Mouse (Mus musculus) inflammation-experienced regulatory T-cells, adult 6 months (primary cell): ENCODE results near the gene Tnni1. TPM values are rescaled to one million over a fixed set of nuclear protein-coding genes. Genes with fewer than 3 reads are reported as not detected.

Experiments
- ATAC-seq: one replicate; pipeline ENCODE4 v1.8.0; 2017
- polyA plus RNA-seq, 3 experiments: library from polyadenylated mRNA; unstranded; fragments of 100-300 nt; shearing (Covaris generic); gene quantifications; one replicate each; pipeline ENCODE4 v1.2.1; 2017

Gene Tnni1
- polyA plus RNA-seq, 3 experiments from 2014 or later: not detected

DNA sequence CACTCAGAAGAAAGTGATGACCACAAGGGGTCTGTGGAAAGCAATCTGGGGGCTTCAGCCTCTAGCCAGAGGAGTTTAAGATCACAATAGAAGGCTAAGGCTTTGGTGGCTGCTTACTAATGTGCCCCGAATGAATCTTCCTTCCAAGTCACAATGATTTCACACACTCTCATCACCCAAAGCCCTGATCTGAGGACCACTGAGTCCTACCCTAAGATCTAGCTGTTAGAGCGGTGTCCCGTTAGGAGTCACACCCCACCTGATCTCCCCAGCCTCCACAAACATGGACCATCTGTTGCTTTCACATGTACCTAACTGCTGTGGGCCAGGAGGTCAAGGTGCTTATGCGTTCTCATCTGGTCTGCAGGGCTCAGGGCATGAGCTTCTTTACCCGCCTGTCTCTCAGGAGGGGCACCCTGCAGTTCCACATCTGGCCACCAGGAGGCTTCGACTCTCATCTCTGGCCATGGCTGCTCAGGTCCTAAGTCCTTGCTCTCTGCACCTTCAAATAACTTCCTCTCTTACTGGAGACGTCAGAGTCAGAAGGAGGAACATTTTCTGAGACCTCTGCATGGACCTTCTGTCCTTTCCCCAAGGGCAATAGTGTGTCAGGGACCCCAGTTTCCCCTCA is 31.9 kb downstream of the Tnni1 start:
- ATAC-seq: peak; percentile 60

DNA sequence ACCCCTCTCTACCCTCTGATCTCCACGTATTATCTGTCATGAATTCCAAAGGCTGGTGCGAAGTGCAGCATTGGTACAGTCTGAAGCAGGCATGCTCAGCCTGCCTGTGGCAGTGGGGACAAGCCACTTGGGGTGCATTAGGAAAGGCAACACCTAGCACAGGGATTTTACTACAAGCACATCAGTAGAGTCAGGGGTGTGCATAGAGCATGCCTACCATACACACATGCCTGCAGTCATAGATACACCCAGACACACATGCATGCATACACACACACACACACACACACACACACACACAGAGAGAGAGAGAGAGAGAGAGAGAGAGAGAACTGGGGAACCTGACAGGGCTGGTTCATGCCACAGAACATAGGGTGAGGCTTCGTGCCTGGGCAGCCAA is 33.0 kb downstream of the Tnni1 start:
- ATAC-seq: no peak

DNA sequence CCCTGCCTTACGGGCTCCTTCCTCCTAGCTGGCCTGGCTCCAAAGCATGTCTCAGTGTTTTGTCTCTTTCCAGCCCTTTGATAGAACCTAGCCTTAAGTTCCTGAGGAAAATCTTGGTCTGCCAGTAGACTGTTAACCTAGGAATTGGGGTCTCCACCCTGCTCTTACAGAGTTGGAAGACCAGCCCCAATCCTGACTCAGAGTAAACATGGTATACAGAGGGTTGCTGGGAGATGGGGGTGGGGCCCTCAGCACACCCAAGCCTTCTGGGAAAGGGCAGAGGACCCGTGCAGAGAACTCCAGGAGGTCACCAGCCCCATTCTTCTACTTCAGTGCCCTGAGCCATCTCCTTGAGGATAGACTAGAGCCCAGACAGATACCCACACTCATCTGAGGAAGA is 33.4 kb downstream of the Tnni1 start:
- ATAC-seq: no peak

DNA sequence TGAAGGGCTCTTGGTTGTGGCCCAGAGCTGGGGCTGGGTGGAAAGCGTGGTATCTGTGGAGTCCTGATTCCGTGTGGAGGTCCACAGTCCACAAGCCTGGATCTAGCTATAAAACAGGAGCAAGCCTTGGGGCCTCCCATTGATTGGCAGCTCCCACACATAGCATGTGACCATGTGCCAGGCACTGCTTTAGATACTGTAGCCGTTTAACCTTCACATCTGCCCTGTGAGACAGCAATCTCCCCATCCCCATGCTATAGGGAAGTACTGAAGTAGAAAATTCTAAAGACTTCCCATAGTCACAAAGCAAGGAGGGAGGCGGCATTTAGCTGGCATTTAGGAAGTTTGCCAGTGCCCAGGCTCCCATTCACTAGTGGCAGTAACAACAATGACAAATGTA is 33.8 kb downstream of the Tnni1 start:
- no peak for ATAC-seq

DNA sequence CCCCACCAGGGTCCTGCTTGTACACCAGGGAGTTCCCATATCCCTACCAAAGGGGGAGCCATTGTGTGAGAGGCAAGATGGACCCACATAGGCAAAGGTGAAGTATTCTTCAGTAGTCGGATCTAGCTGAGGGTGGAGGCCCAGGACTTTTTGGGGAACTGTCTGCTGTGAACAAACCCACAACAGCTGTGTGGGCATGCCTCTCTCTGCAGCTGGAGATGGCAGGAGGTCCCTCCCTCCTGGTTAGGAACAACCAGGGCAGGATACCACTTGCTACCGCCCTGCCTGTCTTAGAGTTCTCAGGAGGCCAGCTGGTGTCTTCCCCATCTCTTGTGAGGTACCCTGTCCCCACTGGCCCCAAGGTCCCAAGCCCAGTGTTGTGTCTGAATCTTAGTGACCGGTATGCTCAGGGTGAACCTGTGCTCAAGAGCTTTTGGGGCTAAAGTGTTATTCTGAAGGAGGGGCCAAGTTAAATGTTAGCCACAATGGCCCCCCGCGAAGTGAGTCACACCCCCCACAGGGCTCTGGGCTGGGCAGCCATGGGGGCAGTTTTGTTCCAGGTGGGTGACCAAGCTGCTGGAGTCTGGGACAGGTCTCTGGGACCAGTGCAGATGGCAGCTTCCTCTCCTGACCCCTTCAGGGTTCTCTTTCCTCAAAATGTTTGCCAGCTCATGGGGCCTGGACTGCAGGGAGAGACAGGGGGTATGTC is 34.6 kb downstream of the Tnni1 start:
- no peak for ATAC-seq

DNA sequence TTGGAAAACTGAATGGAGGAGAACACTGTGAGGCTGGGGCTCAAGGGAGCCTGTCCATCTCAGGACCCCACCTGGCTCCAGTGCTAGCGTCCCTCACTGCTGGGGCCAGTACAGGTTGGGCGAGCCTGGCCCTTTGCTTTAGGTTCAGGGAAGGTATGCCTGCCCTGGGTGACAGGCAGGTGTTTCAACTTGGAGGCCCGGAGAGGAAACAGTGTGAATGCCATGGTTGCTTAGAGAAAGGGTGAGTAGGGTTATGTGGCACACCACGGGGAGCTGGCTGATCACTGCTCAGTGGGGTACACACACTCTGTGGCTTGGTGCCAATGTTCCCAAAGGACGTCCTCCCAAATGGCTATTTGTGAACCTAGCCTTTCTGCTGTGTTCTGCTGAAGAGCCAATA is 35.3 kb downstream of the Tnni1 start:
- ATAC-seq: no peak

DNA sequence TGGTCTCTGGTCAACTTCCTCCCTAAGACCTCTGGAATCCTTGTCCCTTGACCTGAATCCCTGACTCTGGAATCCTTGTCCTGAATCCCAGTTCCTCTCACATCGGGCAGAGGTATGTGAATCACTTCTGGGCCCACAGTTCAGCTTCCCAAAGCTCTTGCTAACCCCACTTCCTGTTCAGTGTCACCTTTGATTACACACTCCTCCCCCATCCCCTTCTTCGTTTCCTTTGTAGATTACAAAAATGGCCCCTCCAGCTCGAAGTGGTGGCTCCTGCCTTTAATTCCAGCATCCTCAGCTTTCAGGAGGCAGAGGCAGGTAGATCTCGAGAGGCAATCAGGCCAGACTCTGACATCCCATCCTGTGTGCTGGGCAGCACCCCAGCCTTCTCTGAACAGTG is 38.4 kb downstream of the Tnni1 start:
- ATAC-seq: peak; percentile 84

DNA sequence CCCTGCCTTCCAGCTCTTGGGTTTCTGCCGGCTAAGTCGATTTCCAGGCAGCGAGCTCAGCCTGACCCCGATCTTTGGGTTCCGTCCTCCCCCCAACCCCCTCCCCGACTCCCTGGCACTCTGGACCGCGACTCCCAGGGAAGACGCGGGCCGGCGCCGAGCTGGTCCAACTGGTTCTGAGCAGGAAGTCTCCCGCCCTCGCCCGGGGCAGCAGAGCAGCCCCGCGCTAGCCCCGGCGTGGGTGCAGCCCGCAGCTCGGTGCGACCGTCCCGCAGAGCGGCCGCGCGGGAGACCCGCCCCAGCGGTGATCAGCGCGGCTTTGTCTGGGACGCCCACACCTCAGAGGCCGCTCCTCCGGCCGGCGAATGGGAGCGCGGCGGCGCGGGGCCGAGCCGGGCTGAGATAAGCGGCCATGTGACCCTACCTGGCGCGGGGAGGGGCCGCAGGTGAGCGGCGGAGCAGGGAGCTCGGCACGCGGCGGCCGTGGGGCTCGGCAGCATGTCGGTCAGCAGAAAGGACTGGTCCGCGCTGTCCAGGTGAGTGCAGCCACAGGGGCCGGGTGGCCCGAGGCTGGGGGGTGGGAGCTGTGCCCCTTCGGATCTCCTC is 39.4 kb downstream of the Tnni1 start, which contains the start of gene Lad1:
Gene Lad1, plus strand, starts transcription at position 118 of the 606 bp plus-strand sequence.
- ATAC-seq: no peak

DNA sequence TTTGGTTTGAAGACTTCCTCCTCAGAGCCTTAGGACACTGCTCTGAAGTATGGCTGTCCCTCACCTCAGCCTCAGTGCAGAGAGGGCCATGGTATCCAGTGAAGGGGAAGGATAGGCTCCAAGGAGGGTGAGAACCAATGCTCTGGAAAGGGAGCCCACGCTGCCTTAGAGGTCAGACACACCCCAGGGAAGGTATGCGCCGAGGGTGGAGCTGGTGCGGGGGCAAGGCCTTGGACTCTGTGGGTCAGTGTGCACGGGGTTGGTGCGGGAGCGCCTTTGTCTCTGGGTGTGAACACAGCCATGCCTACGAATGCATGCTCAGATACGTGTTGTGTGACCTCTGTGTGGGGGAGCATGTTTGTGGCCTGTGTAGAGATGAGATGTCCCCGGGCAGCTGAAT is 40.8 kb downstream of the Tnni1 start:
- no peak for ATAC-seq

DNA sequence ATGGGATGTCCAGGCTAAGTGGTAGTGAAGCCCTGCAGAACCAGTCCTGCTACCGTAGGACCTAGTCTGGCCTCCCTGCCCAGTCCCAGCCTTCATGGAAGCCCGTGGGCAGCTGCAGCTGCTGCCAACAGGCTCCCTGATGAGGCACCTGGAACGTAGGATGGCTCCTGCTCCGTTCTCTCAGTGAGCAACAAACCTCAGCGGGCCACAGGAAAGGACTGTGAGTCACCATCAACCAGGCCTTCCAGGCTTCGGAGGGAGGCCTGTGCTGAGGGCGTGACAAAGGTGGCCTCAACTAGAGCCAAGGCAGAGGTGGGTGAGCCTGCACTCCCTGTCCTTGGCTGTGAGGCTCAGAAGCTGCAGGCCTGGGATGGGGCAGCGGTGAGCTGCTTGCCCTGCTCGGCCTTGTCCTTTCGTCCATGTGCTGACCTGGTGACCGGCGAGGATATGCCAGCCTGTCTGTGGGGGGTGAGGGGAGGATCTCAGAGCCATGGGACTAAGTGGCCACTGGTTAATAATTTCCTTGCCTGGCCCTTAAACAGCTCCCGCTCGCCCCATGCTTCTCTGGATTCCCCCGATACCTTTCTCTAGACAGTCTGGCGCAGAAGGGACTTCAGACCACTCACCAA is 41.6 kb downstream of the Tnni1 start:
- ATAC-seq: no peak

DNA sequence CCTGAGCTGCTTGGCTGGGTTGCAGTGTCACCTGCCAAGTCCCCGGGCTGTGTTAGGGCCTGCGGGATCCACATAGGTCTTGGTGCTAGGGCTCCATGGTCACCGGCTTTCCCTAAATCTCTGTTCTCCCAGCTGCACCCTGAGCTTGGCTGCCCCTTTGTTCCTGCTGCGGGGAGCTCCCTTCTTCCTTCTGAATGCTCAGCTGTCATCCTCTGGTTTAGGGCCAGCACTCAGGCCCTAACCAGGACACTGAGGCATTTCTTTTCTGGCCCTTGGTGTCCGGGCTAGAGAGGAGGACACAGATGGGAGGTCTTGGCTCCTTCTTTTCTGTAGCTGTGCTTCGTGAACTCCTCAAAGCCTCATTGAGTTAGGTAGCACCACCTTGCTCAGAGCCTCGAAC is 42.5 kb downstream of the Tnni1 start:
- no peak for ATAC-seq

DNA sequence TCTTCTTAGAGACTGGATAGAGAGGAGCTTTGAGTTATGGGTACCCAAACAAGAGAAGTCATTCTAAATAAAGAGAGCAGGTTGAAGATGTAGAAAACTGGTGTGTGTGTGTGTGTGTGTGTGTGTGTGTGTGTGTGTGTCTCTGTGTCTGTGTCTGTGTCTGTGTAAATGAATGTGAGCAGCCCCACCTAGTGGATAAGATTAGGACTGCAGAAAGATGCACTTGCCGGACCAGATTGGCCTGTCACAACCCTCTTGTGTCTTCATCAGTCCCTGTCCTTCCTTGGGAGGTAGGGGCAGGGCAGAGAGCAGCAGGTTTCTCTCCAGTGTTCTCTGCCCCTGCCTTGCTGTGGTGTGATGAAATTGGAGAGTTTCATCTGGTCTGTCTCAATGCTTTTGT is 49.7 kb downstream of the Tnni1 start:
- no peak for ATAC-seq

DNA sequence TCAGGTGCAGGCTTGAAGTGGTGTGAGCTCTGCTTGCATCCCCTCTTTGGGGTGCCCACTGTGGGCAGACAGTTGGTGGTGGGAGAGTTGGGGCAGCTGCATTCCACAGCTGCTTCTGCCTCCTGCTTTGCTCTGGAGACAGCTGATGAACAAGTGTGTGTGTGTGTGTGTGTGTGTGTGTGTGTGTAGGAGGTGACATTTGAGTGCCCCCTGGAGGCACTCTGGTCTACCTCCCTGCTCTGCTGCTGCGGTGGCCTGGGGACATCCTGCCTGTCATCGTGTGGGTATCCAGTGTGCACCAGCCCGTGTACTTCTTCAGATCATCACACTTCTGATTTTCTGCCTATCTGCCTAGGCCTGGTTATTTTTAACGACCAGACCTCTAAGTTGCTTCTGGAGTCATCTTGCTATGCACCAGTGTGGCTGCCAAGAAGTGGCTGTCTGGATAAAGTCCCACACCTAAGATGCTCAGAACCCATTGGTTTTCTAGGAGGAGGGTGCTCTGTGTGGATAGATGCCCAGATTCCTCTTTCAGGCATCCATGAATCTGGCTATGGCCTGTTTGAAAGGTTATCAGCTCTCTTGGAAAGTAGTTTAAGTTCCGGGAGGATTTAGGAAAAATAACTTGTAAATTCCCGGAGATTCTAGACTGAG is 55.1 kb downstream of the Tnni1 start:
- no peak for ATAC-seq

DNA sequence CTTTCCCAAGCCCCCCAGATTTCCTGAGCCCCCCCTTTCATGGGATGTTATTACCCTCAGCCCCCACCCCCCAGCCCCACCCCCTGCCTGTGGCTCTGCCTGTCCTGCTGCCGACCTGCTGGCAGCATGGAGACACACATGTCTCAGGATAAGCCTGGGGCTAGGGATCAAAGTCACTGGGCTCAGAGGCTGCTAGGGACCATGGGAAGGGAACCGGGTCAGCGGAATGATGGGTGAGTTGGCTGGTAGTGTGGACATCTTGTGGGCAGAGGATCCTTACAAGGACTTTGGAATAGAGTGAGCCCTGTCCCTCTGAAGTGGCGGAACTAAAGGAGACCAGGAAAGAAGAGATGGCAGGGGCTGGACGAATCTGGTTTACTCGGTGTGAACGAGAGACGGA is 55.7 kb downstream of the Tnni1 start:
- ATAC-seq: no peak

DNA sequence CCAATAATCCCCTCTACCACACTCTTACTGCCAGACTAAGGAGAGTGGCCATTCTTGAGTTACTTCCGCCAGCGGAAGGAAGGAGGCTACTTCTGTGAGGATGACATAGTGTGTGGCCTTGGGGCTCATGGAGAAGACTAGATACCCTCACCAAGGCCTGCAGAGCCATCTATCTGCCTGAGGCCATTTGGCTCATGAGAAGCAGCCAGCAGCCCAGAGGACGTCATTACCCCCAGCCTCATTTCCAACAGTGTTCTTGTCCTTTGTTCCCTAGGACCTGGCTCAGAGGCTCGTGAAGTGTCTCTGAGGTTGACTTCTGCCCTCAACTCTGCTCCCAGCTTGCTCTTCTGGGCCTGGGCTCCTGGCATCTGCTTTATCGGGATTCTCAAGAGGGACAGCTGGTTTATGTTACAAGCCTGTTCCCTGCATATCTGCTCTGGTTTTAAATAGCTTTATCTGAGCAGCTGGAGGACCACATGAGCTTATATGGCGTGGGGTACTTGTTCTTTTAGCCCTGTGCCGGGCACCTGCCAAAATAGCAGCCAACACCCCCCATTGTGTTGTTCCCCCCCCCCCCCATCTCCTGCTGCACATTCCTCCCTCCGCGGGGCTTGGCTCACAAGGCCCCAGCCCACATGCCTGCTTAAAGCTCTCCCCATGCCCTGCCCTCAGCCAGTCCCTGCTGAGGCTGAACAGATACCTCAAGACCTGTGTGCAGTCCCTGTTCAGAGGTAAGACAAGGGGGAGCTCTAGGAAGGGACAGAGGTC is 56.7 kb downstream of the Tnni1 start, which contains the start of gene Tnnt2:
Gene Tnnt2, plus strand, starts transcription at position 639 of the 768 bp plus-strand sequence.
- no peak for ATAC-seq

DNA sequence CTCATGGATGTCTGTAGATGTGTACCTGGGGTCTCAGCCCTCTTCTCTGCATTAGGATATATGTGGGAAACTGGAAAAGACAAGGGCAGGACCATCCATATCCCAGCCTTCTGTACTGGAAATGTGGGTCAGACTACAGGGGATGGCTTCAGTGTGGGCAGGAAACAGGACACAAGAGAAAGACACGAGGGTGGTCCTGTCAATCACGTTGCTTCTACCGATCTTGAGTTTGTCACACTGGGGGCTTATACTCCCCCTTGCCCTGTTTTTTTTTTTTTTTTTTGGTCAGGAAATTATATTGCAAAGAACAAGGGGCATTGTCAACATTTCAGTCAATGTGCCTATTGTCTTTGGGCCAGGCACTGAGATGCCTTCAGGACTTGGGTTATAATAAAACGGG is 59.4 kb downstream of the Tnni1 start:
- no peak for ATAC-seq

DNA sequence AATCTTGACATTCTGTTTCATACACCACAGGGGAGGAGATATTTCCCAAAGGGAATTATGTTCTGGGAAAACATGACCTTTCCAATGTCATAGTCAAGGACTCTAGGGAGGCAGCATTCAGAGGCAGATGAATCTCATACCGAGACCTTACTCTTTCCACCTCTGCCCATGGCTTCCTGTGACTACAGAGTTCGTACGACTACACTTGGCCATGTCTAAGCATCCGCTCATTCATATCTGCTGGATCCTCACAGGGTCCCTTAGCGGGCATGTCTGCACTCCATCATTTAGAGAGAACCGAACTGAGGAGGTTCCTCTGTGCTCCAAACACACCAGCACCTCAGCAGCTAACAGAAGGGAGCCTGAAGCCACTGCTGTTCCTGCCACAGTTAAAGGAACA is 59.8 kb downstream of the Tnni1 start:
- no peak for ATAC-seq

DNA sequence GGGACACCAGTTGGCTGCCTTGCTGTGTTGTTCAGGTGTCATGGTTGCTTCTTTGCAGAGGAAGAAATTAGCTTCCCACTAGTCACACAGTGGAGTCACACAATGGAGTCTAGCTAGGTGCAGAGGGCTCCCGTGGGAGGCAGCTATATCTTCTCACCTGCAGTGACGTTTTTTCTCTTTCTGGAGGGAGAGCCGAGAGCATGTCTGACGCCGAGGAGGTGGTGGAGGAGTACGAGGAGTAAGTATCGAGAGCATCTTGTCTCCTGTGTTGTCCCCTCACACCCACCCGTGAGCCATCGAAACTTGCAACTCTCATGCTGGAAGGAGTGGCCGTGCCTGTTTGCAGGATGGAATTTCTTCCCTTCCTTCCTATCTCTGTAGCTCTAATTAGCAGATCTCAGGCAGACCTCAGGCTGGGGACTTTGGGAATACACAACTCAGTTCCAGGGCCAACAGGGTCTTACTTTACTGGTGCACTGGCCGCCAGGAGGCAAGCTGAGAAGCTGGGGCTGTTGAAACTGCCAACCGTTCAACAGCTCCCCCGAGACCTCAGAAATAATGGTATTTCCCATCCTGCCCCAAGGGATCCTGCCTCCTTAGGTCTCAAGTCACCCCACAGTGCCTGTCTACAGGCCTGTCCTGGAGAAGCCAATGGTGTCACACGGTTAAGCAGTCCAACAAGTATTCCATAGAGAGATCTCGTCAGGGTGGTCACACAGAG is 61.6 kb downstream of the Tnni1 start:
- no peak for ATAC-seq

DNA sequence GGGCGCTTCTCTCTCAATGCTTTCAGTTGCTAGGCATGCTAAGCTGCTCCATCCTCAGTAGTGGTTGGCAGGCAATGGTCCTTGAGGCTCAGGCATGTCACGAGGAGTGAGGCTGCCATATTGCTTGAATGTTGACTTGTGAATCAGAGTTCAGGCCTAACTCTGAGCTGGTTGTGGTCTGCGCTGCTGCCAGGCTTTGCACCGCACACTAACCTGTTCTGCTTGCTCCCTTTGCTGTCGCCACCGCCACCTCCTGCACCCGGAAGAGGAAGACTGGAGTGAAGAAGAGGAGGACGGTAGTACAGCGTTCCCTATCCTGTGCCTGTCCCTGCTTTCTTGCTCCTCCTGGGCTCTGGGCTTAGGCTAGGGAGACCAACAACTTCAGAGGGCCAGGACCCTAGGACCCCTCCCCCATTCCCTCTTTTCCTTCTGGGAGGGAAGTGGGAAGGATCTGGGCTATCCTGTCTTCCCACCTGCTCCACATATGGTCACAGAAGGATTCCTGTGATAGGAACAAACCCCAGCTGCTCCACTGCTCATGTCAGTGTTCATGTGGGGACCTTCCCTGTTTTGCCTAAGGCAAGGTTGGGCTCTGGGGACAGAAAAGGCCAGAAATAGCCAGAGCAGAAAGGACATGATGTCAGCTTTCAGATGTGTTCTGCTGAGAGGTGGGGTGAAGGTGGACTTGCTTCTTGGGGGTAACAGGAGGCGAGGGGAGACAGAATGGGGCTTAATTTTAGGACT is 64.5 kb downstream of the Tnni1 start:
- no peak for ATAC-seq

DNA sequence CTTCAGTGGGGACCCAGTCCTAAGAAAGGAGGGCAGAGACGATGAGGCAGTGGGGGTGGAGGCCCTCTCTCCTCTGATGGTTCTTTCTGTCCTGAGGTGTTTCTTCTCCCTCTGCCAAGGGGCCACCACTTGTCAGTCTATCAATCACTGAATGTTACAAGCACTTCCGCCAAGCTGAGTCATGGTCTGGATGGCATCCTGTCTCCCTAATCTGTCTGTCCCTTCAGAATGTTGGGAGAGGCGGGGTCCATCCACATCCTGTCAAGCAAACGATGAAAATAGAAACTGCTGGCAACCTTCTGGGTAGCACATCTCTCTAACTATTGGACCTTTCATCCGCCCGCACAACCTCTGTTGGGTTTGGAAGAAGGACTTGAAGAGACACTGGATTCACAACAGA is 65.2 kb downstream of the Tnni1 start:
- ATAC-seq: no peak

DNA sequence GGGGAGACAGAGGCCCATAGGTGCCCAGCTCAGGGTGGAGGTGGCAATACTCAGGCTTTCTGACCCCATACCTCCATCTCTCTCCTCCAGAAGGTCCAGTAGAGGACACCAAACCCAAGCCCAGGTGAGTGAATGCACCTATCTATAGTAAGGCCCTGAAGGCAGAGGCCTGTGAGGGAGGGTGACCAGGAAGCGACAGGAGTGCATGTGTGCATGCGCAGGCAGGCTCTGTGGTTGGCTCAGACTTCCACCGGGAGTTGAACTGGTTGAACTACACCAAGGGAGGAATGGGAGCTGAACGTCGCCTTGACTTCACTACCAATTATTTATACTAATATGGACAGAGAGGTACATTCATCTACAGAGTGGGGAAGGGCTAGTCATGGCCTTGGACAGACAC is 67.4 kb downstream of the Tnni1 start:
- no peak for ATAC-seq
